Mouse (Mus musculus) lung, postnatal 0 days (tissue): ENCODE data around the gene Atp6v0a1.

ENCODE experiments used
- CTCF ChIP-seq: IDR thresholded peaks from 2 replicates; pipeline ENCODE4 v1.5.1; 2016; ENCODE audit warnings: antibody characterized with exemption, mild to moderate bottlenecking
- EP300 ChIP-seq: IDR thresholded peaks from 2 replicates; pipeline ENCODE4 v1.6.1; 2016; ENCODE audit warnings: antibody characterized with exemption, mild to moderate bottlenecking, control low read depth

- TF ChIP-seq CTCF (no peak), EP300 (peak; percentile 53; the same call in 1 of the 2 replicates)
Observed at GRCm38 (mm10) chr11:100965760-100966159, 43.5 kb upstream of the Atp6v0a1 start.
